Mouse (Mus musculus) adrenal gland, postnatal 25 days (tissue): ENCODE measurements at regions not wholly inside any gene's neighbourhood (a gene's known extent, or its start where the extent isn't known, plus 50 kb on each side); places are given as distances from the start of the nearest gene placed in this dataset.
A peak's percentile ranks its signal among the peaks of the same experiment; 100 is the strongest.

Experiments used
- DNase-seq: peaks from one replicate; pipeline ENCODE4 v3.0.0; 2021; ENCODE audit warnings: mixed read lengths

DNA sequence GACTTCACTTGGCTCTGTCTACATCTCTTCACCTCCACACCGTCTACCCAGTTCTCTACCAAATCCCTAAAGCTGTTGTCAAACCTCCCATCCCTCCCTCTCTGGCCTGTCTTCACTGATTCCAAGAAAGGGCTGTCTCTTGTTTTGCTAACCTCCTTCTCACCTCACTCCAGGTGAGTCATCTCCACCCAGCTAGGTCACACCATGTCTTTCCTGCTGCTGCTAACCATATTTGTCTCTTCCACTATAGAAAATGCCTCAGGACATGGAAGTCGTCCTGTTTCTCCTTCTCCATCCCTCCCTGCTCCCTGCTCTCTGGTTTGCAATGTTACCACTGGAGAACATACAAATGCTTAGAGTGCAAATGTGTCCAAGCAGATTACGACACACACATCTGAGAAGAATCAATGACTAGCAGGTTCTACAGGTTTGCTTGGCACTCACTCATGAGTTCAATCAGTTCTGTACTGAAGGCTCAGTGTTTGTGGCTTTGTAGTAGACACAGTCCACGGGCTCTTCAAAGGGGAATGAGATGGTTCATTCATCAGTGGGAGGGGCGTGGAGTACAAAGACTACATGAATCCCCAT is 424.1 kb downstream of the Fgf9 start:
- no peak for DNase-seq

DNA sequence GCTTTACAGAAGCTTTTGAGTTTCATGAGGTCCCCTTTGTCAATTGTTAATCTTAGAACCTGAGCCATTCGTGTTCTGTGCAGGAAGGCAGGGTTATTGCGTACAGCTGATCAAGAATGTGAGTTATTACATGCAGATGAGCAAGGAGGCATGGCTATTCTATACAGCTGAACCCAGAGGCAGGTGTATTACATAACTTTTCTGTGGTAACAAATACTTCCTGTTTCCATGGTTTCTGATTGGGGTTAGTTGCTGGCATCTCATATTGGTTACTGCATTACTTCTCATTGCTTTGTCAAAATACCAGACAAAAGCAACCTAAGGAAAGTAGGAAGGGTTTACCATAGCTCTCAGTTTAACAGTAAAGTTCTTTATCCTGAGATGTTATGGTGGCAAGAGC is 421.8 kb downstream of the Fgf9 start:
- no peak for DNase-seq

DNA sequence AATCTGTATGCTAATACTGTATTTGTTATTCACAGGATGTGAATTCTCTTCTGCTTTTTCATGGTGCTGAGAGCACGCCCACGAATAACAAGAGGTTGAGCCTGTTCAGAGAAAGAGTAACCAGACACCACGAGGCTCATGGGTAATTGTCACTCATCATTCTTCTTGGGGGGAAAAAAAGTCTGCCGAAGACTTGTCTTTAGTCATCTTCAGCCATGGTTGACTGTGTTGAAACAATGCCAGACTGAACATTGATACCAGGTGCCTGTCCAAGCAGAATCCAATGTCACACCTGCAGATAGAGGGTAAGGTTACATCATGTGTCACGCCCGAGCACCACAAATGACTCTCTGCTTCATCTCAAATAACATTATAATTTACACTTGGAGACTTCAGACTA is 418.5 kb downstream of the Fgf9 start:
- DNase-seq, result no peak

DNA sequence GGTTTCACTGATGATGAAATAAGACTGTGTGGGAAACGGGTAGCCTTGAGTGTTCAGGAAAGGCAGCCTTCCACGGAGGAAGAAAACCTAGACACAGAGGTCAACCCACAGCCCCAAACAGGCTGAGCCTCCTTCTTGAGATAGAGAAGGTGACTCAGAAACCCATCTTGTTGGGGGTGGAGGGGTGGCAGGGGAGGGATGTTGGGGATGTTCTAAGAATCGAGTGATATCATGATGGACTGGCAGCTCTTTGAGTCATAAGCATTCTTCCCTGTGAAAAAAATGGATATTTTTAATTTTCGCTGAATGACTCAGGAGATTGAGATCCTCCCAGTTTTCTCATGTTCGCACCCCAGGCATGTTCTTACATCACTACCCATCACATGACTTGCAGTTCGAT is 417.5 kb downstream of the Fgf9 start:
- DNase-seq, result no peak

DNA sequence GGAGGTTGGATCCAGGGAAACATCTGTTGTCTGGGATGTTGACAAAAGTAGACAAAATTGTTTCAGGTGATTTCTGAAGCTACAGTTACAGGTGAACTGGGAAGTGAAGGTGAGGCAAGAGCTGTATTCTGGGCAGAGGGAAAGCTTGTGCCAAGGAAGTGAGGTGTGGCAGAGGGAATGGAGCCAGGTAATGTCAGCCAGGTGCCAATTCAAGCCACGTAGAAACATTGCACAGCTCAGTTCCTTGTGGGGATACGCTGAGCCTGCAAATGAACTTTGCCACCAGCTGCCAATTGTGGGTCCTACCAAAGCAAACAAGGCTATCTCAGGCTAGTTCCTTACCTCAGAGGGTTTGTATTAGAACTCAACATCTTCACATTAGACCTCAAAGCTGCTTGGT is 410.1 kb downstream of the Fgf9 start:
- no peak for DNase-seq

DNA sequence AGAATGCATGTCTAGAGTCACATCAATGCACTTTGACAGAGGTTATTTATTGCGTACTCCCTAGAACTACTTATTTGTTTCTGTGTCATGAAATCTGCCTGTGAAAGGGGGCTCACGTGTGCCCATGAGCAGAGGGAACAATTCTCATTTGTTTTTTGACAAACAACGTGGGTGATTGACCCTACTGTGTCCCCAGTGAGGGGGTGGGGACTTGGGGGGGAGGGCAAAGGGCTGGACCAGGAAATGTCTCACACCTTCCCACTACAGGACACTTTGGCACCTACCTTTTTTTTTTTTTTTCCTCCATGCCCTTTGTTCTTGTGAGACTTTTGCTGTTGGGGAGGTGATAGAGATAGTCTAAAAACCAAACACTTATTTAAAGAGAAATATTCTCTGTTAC is 400.3 kb downstream of the Fgf9 start:
- no peak for DNase-seq

DNA sequence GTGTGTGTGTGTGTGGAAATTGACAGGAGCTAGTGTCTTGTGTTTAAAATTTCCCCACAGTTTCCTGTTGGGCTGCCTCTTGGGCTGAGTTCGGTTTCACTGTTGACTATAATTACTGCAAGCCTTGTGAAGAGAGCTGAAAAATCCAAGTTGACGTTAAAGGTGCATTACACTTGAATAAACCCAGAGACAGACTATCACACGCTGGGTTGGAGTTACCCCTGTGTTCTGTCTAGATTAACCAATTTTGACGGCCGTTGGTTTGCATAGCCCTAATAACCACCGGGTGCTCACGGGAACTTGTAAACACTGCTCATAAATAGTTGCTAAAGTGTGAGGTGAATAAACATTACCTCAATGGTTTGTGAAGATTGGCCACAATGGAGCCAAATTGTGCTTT is 398.1 kb downstream of the Fgf9 start:
- DNase-seq, result no peak

DNA sequence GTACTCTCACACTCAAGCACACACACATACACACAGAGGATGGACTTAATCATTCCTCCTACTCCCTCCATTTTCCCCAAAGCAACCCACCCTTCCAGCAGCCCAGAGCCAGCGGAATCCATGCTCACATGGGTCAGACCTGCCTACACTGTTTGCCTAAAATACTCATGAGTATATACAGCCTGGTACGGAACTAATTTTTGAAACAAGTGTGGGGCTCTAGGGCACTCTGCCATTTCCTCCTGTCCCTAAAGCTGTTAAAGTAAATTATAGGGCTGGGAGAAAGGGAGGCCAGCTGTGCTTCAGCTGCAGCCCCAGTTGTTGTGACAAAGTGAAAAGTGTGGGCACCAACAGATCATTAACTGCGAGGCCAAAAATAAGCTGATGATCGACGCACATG is 397.5 kb downstream of the Fgf9 start:
- DNase-seq, result no peak

DNA sequence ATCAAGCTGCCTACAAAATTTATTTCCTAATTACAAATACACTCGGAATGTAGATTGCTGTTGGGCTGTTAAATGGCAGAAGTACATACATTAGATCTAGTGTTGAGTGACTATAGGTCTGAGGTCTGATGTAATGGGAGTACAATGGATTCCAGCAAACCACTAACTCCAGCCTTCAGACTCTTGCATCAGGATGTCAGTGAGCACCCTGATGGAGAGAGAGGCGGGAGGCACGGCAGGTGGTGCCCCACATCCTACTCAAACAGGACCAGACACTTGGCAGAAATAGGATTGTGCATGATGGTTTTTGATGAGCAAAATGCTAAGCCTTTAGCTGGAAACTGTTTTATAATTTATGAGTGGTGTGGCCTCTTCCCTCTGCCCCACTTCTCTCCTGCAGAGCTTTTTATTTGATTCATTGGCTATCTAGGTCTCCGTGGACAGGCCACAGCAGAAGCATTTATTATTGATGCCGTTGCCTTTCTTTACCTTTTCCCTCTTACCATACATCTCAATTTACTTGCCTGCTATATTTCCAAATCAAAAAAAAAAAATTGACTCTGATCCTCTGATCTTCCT is 376.5 kb downstream of the Fgf9 start:
- DNase-seq, result no peak

DNA sequence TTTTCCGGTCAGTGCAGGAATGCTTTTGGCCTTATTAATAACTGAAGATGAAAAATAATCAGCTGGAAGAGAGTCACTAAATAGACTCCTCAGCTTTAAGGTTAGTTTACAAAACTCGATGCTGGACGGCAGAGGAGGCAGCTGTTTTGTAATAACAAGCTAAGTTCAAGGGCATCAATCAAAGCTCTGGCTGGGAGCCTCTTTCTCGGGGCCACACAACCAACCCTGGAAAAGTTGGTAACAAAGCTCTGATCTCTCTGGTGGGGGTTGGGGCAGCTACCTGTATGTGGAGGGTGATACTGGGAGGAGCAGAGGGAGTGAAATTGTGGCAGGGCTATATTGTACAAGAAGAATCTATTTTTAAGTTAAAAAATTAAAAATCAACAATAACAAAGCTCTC is 374.1 kb downstream of the Fgf9 start:
- DNase-seq, result peak; percentile 33

DNA sequence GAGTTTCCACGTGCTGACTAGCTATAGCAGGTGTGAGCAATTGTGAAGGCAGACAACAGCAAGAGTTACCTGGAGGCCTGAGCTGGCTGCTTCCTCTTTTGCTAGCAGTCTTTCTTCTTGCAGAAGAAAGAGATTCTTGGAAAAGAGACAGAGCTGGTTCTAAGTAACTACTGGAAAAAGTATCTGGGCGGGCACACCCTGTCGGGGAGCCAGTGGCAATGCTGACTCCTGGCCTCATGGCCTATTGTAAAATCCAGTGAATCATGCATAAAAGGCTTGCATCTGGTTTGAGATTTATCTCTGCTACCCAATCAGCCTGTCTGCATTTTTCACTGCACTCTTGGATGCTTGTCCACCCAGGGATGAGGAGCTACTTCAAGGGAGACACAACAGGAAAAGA is 372.2 kb downstream of the Fgf9 start:
- DNase-seq, result peak; percentile 71

DNA sequence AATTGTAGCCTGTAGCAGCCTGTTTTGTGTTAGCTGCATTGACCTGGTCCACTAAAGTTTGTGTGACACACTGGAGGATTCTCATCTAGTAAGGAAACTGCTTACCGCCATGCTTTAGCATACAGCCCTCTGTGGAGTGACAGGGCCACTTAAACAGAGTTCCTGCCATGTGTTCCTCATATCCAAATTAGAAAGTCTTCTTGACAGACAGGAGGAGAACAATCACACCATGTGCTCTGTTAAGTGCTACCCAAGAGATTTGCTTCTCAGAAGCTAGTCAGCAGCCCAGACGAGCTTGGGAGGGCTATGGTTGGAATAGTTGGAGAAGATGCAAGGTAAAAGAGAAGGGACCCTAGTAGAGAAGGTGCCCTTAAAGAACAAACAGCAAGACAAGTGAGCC is 369.6 kb downstream of the Fgf9 start:
- DNase-seq, result no peak

DNA sequence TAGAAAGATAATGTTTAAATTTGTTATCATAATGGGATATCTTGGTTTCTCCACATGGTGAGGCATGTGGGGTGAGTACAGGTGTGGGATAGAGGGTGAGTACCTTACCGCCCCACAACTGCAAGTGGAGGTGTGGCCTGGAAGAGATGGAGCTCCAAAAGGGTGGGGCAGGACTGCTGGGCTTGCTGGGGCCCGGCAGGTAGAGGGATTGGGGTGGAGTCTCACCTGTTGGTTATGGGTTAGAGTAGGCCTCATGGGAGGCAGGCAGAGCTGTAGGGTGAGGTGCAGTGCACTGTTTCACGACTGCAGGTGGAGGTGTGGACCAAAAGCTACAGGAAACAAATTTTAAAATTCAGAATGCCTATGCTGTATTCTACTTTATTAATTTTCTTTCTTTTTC is 365.7 kb downstream of the Fgf9 start:
- no peak for DNase-seq

DNA sequence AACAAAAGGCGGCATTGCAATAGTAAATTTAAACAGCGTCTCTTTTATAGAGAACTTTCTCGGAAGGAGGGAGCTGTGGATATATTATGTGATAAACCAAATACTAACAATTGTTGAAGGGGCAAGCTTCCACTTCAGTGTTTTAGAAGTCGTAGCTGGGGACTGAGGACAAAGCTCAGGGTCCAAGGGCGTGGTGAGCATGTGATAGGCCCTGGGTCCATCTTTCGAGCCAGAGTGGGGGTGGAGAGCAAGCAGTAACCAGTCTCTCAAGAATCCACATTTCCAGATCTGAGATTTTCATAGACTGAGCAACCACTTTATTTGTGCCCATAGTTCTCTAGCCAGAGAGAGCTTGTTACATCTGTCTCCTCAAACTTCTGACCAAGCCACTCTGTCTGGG is 356.1 kb downstream of the Fgf9 start:
- DNase-seq, result no peak

DNA sequence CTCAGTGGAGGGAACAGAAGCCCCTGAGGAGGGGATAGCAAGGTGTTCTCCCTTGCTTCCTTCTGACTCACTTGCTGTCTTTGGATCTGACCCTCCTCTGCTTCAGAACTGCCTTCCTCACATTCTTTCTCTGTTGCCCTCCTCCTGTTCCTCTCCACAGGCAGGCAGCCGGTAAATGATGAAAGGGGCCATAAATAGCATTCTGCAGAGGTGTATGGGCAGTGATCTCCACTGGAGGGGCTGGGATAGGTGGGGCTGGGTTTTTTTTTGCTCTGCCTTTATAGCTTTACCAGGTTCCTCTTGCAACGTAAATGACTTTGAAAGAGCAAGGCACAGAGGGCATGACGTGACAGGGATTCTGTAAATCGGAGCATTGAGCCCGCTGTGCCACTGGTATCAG is 351.6 kb downstream of the Fgf9 start:
- no peak for DNase-seq

DNA sequence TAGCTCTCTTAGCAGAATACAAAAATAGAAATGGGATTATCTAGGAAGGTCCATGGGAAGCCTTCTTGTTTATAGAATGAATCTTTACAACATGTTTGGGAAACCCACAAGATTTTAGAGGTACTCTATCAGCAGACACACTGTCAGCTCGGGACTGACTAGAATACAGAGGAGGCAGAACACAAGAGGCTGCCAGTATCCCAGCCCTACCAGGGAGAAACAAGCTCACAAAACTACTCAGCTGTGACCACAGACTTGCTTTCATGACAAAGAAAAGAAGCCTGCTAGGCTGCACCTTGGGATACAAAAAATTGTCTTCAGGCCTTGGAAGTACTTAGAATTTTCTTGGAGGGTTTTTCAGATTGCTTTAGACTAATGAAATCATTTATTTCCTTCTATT is 347.2 kb downstream of the Fgf9 start:
- DNase-seq, result no peak

DNA sequence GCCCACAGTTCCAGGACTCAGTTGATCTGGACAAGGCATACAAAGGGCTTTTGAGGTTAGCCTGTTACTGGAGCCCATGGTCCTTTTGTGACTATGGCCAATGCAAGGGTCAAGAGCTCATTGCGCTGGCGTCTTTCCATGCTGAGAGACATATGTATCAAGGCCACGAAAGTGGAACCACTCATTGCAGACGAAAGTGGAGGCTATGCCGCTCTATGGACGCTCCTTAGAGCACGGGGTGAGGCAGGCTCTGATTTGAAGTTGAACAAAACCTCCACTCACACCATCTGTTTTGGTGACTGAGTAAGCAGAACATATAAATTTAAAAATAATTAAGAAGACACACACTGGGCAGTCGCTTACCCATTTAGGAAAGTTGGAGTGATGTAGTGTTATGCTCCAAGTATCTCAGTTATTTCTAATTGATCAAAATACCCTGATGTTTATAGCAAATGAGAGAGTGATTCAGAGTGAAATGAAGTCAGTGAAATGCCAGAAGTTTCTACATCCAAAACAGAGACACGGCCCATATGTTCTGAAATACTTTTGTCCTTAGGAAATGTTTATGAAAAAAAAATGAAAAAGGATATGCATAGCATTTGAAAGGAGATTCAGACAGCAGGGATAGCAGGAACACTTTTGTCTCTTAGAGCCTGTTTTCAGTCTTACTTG is 321.8 kb downstream of the Fgf9 start:
- DNase-seq, result no peak

DNA sequence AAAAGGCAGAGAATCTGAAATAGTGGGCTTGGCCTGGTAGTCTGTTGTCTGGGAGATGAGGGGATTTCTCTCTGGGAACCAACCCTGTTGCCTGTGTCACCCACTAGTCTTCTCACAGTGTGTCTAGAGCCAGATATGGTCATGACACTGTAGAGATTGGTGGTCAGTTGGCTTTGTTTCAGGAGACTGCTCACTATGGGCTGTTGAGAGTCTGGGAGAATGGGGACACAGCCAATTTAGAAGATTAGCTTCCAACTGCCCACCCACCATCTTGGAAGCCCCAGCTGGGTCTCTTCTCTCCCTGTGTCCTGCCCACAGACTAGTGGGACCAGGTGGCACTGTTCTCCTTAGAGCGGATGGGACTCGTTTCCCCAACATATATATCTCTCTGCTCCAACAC is 320.4 kb downstream of the Fgf9 start:
- DNase-seq, result no peak

DNA sequence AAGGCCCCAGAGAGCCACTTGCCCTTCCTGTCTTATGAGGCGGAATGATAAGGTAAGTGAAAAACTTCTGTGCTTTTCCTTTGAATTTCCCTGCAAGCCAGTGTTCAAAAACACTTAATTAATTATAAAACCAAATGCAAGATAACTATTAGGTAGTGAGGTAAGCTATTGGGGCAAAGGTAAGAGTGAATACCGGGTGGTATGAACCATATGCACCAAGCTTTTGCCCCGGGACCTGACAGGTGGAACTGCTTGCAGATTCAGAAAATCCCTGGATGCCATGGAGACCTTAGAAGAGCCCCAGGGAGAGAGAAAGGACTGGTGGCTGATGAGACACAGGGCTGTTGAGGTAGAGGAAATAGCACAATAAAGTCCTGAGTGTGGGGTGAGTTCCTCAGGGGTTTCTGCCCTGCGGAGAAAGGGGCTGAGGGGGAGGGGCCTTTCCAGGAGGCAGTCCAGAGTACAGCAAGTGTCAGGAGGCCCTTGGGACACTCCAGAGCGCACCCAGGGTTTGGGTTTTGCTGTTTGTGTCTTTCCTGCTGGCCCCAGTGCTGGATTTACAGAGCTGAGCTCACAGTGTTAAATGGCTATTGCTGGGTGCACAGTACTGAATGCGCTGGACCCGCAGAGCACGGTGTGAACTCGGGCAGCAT is 317.1 kb downstream of the Fgf9 start:
- DNase-seq, result no peak

DNA sequence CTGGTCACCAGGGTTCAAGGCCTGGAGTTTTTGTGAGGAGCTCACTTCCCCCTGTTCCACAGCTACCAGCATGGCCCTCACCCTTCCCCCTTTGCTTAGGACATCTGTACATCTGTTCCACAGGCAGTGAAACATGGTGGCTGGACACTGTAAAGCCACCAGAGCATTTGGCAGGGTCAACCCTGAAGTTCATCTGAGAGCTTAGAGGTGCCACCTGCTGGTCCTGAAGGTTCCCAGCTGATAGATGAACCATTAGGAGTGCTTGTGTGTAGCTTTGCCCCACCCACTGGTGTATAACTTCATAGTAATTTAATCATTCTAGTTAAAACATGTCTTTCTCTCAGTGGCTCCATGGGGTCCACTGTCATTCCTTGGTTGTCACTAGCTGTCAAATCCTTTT is 304.7 kb downstream of the Fgf9 start:
- no peak for DNase-seq

DNA sequence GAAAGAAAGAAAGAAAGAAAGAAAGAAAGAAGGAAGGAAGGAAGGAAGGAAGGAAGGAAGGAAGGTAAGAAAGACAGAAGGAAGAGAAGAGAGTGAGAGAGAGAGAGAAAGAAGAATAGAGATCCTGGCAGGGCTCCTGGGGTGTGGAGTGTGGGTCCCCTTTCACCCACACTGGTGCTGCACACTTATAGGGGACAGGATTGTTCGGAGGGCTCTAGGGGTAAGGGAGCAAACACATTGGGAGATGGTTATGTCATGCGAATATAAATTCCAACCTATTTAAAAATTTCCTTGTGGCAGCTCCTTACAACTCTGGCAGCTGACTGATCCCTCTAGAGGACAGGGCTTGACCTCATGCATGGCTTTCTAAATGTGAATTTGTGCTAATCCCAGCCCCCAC is 286.5 kb downstream of the Fgf9 start:
- no peak for DNase-seq

DNA sequence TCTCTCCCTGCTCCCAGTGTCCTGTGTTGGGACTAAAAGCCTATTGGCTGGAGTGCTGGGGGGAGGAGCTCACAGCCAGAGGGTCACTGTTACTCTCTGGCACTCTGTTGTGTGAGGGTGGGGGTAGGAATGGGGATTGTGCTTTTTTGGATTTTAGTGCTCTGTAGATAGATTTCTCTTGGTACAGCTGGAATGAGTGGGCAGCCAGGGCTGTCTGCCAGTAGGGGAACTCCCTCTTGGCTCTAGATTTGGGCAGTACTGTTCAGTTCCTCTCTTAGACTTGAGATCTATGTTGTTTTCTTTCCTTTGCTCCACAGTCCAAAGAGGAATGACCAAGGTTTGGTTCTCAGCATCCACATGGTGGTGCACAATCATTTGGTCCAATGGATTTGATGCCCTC is 282.6 kb downstream of the Fgf9 start:
- no peak for DNase-seq

DNA sequence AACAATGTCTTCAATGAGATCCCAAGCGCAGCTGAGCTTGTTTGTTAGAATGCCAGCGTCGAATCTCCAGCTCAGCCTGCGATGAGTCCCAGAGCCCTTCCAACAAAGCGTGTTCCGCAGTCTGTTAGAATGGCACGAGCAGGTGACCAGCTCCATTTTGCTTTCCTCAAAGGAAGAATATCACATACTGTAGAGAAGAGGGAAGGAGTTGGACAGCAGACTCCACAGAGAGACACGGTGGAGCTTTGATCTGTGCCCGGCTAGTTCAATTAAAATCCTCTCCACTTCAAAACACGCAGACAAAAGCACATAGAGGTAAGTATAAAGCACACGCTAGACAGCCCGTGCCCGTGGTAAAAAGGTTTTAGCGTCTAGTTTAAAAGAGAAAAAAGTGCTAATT is 265.8 kb downstream of the Fgf9 start:
- no peak for DNase-seq

DNA sequence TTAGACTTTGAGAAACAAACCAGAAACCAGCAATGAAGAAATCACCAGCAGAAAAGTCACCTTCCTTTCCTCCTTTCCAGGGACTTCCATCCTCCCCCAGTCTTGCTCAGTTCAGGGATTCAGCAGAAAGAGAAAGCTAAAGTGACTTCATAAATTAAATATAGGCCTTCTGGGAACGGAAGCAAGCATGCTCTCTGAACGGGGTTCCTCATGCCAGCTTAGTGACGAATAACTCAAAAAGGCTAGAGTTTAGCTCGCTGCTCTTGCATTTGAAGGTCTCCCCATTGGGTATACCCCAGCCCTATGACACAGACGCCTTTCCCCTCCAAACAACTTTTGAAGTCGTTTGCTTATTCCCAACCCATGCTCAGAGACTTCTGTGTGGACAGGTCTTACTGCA is 252.8 kb downstream of the Fgf9 start:
- no peak for DNase-seq
